Mouse (Mus musculus) megakaryocyte-erythroid progenitor cell, adult 5-6 weeks (primary cell): Measurements from ENCODE around the gene Zfand6. TPM values are rescaled to one million over a fixed set of nuclear protein-coding genes. Genes with fewer than 3 reads are reported as not detected.

Source experiments
- ATAC-seq: replicated peaks from 2 replicates; pipeline ENCODE4 v1.8.0; 2016; ENCODE audit warnings: mild to moderate bottlenecking, inconsistent platforms; ENCODE audit not compliant: severe bottlenecking, poor library complexity, low FRiP score, low TSS enrichment
- total RNA-seq, 2 experiments: library from RNA; stranded (forward) in 1 of 2; stranded (reverse) in 1 of 2; fragments of 200-1000, 215-1000 nt in 1 of 2; fragments of >200 nt in 1 of 2; fragmentation: Nextera tagmentation in 1 of 2; gene quantifications; 2 replicates each; pipeline ENCODE4 v1.2.3; 2014 to 2017

Gene Zfand6
- total RNA-seq, 2 experiments from 2014 or later: 56.0 to 56.6 TPM

DNA sequence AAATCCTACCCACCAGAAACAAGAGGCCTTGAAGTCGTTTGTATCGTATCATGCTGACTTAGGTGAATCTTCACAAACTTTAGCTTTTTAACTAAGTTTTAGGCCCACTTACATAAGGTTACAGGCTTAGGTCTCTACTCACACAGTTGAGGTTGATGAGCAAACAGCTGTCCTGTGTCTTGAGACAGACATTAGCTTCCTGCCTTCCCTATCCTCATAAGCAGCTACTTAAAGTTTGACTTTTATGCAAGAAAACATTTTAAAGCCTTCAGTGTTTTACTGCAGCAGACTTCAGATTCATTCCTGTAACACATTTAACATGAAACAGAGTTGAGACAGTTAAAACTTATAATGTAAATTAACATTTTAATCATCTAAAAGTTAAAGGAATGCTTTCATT is 37.0 kb downstream of the Zfand6 start:
- no peak for ATAC-seq

DNA sequence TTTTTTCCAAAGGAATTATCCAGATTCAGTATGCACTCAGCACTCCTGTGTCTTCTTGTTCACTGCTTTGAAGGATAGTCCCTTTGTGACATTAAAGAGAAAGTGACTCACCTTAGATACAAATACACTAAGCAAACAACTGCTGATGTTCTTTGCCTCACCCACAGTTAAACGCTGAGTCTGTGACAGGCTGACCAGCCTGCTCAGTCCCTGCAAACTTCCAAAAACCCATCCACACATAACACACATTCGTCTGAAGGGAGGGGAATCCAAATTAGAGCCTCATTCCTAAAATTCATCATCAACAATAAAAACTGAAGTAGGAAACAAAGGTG is 37.8 kb downstream of the Zfand6 start:
- peak; percentile 8; the same call in 1 of the 2 replicates for ATAC-seq

DNA sequence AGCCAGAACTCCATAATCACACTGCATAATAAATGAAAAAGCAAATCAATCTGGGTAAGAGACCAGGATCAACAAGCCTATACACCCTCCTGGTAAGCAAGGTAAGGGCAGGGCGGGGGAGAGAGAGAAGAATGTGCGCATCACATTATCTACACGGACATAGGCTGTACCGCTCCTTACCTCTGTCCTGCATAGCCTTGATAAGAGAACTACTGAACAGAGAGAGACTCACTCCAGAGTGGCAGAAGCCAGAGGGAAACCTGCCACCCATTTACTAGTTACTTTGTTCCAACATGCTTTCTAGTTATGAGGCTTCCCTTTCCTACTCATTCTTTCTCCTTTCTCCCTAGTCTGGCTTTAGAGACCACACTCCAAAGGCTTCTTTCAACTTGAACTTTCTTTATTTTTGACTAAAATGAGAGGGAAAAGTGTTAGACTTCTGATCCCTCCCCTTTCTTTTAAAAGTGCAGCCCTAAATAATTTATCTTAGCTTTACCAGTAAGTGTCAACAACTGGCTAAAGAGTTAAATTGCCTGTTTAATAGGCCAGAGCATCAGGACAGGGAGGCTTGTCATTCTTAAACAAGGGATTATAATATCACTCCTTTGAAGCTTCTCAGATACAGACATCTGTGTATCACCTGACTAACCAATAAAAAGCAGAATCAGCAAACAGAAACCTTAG is 38.3 kb downstream of the Zfand6 start:
- ATAC-seq: peak; percentile 99

DNA sequence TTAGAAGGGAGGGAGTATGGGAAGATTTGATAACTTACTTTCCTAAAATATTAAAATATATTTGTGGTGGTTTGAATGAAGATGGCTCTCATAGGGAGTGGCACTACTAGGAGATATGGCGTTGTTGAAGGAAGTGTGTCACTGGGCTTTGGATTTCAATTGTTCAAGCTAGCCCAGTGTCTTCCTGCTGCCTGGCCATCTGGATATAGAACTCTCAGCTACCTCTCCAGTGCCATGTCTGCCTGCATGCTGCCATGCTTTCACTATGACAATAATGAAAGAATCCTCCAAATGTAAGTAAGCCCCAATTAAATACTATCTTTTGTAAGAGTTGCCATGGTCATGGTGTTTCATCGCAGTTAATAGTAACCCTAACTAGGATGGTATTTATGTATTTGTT is 40.7 kb downstream of the Zfand6 start:
- ATAC-seq: no peak

DNA sequence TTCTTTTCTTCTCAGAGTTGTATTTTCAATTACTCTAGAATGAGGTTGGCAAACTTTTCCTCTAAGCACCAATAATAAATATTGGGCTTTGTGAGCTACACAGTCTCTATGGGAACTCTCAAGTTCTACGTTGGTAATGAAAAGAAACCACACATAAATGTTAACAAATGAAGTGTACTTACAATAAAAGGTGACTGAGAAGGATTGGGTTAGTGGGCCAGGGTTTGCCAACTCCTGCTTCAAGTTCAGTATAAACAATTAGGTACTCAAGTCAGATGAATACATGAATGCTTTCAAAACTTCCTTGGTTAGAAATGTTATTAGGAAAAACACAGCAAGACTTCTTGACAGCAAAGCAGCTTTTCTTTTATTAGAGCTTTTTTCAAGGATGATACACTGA is 43.5 kb downstream of the Zfand6 start:
- no peak for ATAC-seq

DNA sequence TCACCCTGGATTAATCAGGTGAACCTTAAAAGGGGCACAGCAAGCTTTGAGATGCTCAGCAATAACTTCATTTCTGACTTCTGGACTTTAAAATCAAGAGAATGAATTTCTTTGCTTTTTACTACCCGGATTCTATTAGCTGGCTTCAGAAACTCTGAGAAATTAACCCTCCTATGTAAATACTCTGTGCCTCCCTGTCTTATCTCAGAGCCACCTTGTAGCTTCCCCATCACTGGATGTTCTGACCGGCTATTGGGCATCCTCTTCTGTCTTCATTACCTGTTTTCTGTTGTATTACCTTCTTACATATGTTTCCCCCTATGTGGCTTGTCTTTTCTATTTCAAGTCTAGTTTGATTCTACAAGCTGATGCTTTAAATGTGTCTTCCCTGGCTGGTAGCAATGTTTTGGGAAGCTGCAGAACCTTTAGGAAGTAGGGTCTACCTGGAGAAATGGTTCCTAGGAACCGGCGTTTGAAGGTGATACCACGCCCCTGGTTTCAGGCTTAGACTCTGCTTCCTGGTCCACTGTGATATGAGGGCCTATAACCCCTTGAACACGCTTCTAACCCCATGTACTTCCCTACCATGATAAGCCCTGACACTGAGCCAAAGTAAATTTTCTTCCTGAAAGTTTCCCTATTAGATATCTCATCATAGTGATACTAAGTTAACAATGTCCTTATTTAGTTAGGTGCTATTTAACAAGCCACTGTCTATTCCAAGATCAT is 46.3 kb downstream of the Zfand6 start:
- peak; percentile 57 for ATAC-seq

DNA sequence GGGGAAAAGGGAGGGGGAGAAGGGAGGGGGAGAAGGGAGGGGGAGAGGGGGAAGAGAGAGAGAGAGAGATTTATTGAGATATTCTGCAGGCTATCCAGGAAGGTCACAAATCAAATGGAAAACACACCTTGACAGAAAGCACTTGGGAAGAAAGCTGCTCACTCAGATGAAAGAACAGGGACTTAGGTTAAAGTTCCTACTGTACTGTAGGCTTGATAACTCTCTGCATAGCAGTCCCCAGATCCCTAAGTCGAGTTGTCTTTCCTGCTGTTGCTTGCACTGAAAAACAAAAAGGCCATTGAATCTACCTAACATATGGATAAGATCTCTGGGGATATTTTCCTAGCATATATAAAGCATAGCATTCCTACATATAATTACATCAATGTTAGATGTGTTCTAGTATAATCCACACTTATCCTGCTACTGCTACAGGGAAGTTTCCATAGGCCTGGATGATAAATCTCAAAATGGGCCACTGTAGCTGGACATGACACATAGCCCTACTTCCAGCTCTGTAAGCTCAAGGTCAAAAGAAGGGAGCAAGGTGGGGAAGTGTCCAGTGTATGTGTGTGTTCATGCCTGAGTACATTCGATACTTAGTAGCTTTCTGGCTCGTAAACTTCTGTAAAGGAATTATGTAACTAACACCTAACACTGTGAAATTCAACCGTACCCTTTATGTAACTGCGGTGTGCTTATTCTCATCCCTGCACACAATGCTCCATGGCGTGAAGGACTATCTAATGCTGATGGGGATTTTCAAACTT is 47.4 kb downstream of the Zfand6 start:
- ATAC-seq: no peak

DNA sequence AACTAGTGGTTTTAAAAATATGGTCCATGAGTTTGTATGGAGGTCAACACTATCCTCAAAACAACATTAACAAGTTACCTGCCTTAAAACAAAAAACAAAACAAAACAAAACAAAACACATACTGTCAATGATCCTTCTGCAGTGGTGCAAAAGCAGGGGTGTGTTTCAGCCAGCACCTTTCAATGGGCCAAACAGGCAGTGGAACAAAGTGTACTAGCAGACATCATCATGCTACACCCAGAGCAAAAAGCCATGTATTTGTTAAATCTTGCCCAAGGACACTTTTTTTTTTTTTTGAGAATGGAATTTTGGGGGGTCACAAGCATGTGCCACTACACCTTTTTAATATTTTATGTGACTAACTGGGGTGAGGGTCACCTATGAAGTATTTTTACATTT is 52.8 kb downstream of the Zfand6 start:
- no peak for ATAC-seq

DNA sequence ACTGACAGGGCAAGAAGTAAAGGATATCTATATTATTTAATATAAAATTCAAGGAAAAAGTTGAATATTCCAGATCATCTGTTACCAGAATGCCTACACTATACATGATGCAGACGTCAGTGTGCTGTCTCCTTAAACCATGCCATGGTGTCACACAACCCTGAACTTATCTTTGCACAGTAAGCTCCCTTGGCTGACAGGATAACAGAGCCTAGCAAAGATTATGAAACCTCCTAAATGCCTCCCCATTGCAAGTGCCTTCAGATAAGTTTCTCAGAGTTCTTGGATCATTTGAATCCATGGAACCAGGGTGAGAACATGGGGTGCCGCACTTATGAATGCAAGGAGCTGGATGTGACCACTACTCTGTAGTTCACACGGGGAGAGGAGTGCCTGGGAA is 57.9 kb downstream of the Zfand6 start:
- peak; percentile 99 for ATAC-seq

DNA sequence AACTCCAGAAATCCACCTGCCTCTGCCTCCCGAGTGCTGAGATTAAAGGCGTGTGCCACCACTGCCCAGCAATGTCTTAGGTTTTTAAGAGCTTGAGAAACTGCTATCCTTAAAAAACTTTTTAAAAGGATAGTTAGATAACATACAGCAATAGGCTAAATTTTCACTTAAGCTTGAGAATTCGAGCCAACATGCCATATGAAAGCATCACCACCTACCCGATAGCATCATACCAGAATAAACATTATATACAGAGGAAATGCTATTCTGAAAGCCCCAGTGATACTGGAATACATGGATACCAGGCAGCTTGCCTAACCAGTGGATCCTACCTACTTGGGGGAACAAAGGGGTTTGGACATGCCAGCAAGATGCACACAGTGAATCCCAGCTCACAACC is 66.0 kb downstream of the Zfand6 start:
- ATAC-seq: no peak

DNA sequence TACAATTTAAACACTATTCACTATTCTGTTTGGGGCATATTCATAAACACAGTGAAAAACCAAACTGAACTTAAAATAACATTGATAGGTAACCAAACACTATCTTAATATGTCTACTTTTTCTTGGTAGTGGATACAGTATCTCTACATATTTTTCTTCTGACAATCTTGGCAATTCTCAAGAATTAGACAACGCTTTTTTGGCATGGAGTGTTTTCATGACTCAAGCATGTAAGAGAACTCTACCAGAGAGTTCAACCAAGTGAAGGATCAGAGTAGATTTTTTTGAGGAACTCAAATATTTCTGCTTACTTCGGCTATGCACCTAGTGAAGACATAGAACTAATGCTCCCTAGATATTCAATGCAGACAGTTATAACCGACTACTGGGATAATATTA is 68.8 kb downstream of the Zfand6 start:
- ATAC-seq: no peak

DNA sequence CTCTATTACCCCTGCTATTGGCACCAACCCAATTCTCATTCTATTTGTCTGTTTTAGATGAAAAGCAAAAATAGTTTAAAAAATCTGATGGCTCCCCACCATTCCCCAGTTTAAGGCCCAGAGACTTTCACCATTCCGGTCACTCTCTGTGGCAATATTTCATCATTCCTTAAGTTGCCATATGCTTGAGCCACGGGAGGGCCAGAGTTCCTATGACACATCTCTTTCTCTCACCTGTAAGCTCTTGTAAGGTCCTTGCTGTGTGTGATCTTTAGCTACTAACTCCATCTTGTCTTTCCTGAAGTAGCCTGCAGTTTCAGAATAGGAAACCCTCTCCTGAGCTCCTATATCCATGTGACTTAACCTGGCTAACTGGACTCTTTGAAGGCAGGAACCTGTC is 70.8 kb downstream of the Zfand6 start:
- ATAC-seq: no peak

DNA sequence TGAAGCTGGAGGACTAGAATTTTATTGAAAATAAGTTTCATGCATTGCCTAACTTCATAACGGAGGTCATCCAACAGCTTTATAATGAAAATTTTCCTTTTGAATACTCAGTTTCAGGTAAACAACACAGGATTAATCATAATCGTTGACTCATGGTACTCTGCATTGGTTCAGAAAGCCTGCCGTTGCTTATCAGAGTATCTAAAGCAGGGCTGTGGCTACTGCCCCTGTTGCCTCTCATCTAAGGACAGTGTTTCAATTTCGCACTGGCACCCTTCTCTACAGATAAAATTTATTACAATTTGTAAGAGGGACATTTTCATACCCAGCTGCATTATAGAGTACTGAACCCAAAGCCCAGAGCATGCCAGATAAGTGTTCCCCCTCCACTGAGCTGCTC is 77.3 kb downstream of the Zfand6 start:
- ATAC-seq: peak; percentile 78

DNA sequence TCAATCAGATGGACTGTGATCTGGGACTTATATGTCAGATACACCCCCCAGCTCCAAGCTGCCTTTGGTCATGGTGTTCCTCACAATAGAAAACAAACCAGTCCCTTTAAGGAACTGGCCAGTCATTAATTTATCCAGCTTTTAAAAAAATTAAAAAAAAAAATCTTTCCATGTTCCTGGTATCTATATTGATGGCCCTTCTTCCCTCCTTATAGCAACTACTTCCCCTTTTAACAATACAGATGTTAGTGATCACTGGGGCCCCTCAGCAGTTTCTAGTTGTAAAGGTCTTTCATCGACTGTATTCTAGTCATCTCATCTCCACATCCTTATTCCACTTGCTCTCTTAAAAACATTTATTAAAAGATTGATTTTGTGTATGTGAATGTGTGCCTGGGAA is 78.2 kb downstream of the Zfand6 start:
- ATAC-seq: no peak

DNA sequence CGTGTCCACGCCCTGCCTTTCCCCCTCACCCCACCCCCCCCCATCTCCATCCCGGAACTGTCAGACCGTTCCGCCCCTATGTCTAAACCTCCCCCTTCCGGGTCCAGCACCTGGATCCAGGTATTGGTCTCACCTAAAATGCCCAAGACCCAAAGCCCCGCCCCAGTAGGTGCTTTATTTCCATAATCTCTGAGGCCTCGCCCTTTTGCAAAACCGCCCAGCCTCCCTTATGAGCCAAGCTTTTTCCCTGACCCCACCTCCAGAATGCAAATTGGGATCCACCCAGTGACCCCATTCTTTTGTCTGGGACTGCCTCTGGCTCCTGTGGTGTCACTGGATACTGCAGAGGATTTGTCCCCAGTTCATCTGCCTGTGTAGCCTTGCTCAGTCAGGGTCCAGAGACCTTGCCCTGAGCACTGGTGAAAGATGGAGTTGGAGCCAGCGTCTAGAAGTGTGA is 83.4 kb downstream of the Zfand6 start, which contains the start of gene Fah:
Fah (minus strand) TSS at position 430 of the 457 bp plus-strand sequence.
- ATAC-seq: peak; percentile 57

DNA sequence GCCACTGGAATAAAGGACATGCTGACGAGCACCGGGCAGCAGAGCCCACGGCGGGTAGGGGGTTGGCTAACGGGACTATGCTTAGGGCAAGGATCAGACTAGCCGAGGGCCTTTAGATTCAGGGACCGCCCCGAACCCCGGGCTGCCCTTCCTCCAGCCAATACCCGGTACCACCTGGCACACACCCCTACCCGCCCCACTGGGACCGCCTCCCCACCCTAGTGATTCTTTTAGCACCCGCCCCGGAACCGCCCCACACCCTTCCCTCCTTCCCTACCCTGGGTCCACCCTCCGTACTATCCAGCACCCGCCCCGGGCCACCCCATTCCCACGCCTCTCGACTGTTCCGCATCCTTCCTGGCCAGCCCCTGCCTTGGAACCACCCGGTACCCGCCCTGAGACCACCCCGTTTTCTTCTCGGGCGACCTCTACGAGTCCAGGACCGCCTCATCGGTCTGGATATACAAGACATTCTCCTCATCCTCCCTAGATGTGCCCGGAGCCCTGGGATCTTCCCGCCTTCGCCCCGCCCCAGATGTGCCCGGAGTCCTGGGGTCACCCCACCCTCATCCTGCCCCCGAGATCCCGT is 84.0 kb downstream of the Zfand6 start:
- ATAC-seq: peak; percentile 87

DNA sequence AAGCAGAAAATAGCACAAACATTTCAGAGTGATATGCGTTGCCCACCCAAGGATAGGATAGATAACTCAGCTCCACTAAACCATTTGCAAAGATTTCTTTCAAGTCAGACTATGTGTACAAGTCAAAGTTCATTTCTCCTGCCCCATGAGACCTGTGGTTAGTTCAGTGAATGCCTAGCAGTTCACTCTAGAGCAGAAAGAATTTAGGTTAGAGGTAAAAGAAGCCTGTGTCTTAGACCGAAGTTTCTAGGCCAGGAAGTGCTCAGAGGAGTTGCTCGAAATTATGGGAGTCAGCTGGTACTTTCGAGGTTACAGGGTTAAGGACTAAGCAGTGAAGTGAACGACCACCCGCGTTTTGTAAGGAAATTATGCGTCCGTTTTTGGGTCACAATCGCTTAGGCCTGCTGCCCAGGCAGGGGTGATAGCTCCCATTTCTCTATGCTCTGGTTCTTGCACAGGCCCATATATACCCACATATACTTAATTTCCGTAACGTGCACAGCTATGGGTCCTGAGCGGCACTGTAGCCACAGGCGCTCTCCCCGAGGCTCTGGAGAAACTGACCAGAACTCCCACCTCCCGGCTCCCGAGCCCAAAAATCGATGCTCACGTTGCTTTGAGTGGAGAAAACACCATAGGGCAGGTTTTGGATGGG is 84.6 kb downstream of the Zfand6 start:
- ATAC-seq: 0 out of 2 replicates have a peak, but pooled peaks have one; percentile 22

DNA sequence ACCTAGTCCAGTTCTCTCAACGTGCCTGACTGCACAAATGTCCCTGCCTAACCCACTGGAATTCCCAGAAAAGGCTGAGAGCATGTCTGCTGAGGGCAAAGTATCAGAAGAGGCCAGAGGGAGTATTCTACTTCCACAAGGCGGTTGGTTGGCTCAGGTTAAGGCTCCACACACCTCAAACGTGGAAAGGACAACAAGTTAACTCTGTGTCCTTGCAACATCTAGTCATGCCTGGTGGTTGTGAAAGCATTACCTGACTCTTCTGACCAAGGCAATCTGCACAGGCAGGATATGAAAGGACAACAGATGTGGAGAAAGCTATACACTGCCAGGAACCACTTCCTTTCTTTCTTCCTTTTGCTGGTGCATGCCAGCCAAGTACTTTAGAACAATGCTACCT is 85.3 kb downstream of the Zfand6 start:
- no peak for ATAC-seq

DNA sequence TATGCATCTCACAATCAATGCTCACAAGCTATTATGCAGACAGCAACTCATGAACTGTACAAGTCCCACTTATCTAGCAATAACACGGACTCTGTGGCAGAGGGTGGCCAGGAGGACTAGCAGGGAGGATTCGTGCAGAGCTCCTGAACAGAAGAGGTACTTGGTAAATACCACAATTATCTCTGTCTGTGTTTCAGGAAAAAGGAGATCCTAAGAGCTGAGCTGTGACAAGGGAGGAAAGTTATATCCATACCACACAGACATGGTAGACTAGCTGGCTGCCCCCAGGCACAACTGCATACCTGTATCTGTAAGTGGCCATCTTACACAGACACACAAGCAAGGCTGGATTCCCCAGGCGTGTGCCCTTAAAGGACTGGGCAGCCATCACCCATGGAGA is 88.4 kb downstream of the Zfand6 start:
- no peak for ATAC-seq

DNA sequence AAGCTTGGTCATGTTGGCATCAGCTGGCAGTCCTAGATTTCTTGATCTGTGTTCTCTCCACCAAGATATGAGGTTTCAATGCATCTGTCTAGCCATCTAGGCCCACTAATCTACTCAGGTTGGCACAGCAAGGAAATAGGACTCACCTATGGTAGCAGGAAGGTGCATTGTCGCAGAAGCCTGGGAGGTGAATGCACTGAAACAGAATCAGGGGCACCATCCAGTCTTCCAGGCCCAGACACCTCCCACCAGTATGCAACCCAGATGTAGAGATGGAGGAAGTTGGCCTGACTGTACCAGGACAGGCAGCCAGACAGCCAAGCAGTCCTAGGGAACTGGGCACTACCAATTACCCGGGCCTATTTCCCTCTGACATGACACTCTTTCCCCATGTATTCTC is 89.1 kb downstream of the Zfand6 start:
- ATAC-seq: no peak
